Mouse (Mus musculus) ES-Bruce4 (cell line): ENCODE measurements around the gene Cd80. TPM values are rescaled to one million over a fixed set of nuclear protein-coding genes. Genes with fewer than 3 reads are reported as not detected.

ENCODE experiments used
- H3K27ac ChIP-seq: 2 replicates; pipeline ENCODE4 v1.5.1; 2012; ENCODE audit warnings: low read length, inconsistent platforms; ENCODE audit not compliant: insufficient read depth
- H3K27me3 ChIP-seq: 2 replicates; pipeline ENCODE4 v1.6.1; 2012; ENCODE audit warnings: mild to moderate bottlenecking, low read length, inconsistent platforms; ENCODE audit not compliant: control insufficient read depth, poor library complexity, insufficient read depth, severe bottlenecking
- H3K36me3 ChIP-seq: 2 replicates; pipeline ENCODE4 v1.6.1; 2012; ENCODE audit warnings: inconsistent platforms, mild to moderate bottlenecking, low read length, moderate library complexity; ENCODE audit not compliant: control insufficient read depth, poor library complexity, insufficient read depth, severe bottlenecking
- H3K4me1 ChIP-seq: one replicate; pipeline ENCODE4 v1.8.1; 2011; ENCODE audit warnings: low read length; ENCODE audit not compliant: control insufficient read depth, insufficient read depth
- H3K4me3 ChIP-seq: 2 replicates; pipeline ENCODE4 v1.5.1; 2011; ENCODE audit warnings: low read depth, mild to moderate bottlenecking, low read length
- H3K9ac ChIP-seq: 2 replicates; pipeline ENCODE4 v1.6.1; 2012; ENCODE audit warnings: low read depth, mild to moderate bottlenecking, inconsistent platforms; ENCODE audit not compliant: poor library complexity, severe bottlenecking
- H3K9me3 ChIP-seq: replicated peaks from 2 replicates; pipeline ENCODE4 v1.6.1; 2012; ENCODE audit warnings: mild to moderate bottlenecking, low read length, inconsistent platforms; ENCODE audit not compliant: control insufficient read depth, poor library complexity, insufficient read depth, severe bottlenecking
- CTCF ChIP-seq: IDR thresholded peaks from one replicate; pipeline ENCODE4 v1.8.1; 2011; ENCODE audit warnings: low read depth, low read length
- EP300 ChIP-seq: IDR thresholded peaks from 2 replicates; pipeline ENCODE4 v1.6.1; 2011; ENCODE audit warnings: low read depth, low read length; ENCODE audit not compliant: insufficient read depth
- POLR2A ChIP-seq: IDR thresholded peaks from one replicate; pipeline ENCODE4 v1.8.1; 2011; ENCODE audit warnings: low read length; ENCODE audit not compliant: insufficient read depth
- polyA plus RNA-seq: library from polyadenylated mRNA; stranded (reverse); fragments of >200 nt; gene quantifications from 2 replicates; pipeline ENCODE4 v1.2.4, GENCODE M21; 2011; ENCODE audit warnings: low read depth; ENCODE audit not compliant: missing spikeins, insufficient read depth, insufficient read length

The Cd80 gene
- polyA plus RNA-seq, 1 experiment, result 1.3 TPM

- Histone ChIP-seq H3K9ac (no peak overlapping the region), H3K9me3 (no peaks in the 10 kb centered on the region), H3K4me3 (no peak overlapping the region), H3K4me1 (no peaks in the 10 kb centered on the region), H3K36me3 (no peaks in the 10 kb centered on the region), H3K27ac (no peak overlapping the region), H3K27me3 (no peaks in the 10 kb centered on the region)
- TF ChIP-seq EP300 (no peak), POLR2A (no peak)
These were observed 30.0 kb upstream of the Cd80 start for GRCm38 (mm10) chr16:38425374-38425773.

GRCm38 (mm10) chr16:38425799-38426198 is 29.6 kb upstream of the Cd80 start:
- no peaks in the 10 kb centered on the region for H3K4me1 ChIP-seq
- no peak overlapping the region for H3K9ac ChIP-seq
- no peaks in the 10 kb centered on the region for H3K9me3 ChIP-seq
- H3K36me3 ChIP-seq, result no peaks in the 10 kb centered on the region
- no peak overlapping the region for H3K4me3 ChIP-seq
- H3K27me3 ChIP-seq, result no peaks in the 10 kb centered on the region
- H3K27ac ChIP-seq, result no peak overlapping the region
- TF ChIP-seq POLR2A, result no peak
- TF ChIP-seq CTCF, result no peak
- TF ChIP-seq EP300, result no peak

GRCm38 (mm10) chr16:38431446-38432185 is 23.7 kb upstream of the Cd80 start:
- Histone ChIP-seq H3K36me3 (no peaks in the 10 kb centered on the region), H3K4me3 (no peak overlapping the region), H3K27ac (0 out of 2 replicates have a peak overlapping the region, but pooled peaks have one; percentile 7), H3K9me3 (no peaks in the 10 kb centered on the region), H3K9ac (no peak overlapping the region), H3K27me3 (no peaks in the 10 kb centered on the region), H3K4me1 (peaks cover 4% of the 10 kb centered on the region)
- TF ChIP-seq EP300 (no peak), CTCF (no peak), POLR2A (no peak)

- H3K4me3 ChIP-seq, result no peak within 1 kb of the TSS
- H3K36me3 ChIP-seq, result no peaks in the 10 kb centered on the region
- H3K9ac ChIP-seq, result no peak within 1 kb of the TSS
- no peaks in the 10 kb centered on the region for H3K9me3 ChIP-seq
- H3K27ac ChIP-seq, result 0 out of 2 replicates have a peak within 1 kb of the TSS, but pooled peaks have one; percentile 7
- peaks cover 4% of the 10 kb centered on the region for H3K4me1 ChIP-seq
- no peaks in the 10 kb centered on the region for H3K27me3 ChIP-seq
- TF ChIP-seq CTCF (no peak), EP300 (no peak), POLR2A (no peak)
These were observed 22.6 kb upstream of the Cd80 start, which contains the start of gene Pla1a for GRCm38 (mm10) chr16:38432498-38433425. Gene Pla1a (minus strand): TSS chr16:38433145.

GRCm38 (mm10) chr16:38433514-38433913 is 21.8 kb upstream of the Cd80 start:
- Histone ChIP-seq H3K9ac (no peak overlapping the region), H3K27ac (no peak overlapping the region)
- TF ChIP-seq EP300, result no peak
- no peak for TF ChIP-seq POLR2A
- TF ChIP-seq CTCF, result no peak

GRCm38 (mm10) chr16:38434295-38434795 is 21.0 kb upstream of the Cd80 start:
- no peaks in the 10 kb centered on the region for H3K36me3 ChIP-seq
- peaks cover 4% of the 10 kb centered on the region for H3K4me1 ChIP-seq
- no peak overlapping the region for H3K27ac ChIP-seq
- TF ChIP-seq EP300 (no peak), POLR2A (no peak), CTCF (no peak)
- no peak overlapping the region for H3K4me3 ChIP-seq
- H3K9ac ChIP-seq, result no peak overlapping the region
- no peaks in the 10 kb centered on the region for H3K9me3 ChIP-seq
- H3K27me3 ChIP-seq, result no peaks in the 10 kb centered on the region

More at GRCm38 (mm10) chr16:38433514-38433913, 21.8 kb upstream of the Cd80 start:
- Histone ChIP-seq H3K27me3 (no peaks in the 10 kb centered on the region), H3K9me3 (no peaks in the 10 kb centered on the region), H3K4me1 (peaks cover 4% of the 10 kb centered on the region), H3K4me3 (no peak overlapping the region), H3K36me3 (no peaks in the 10 kb centered on the region)
